Mouse (Mus musculus) liver, adult 2 months (tissue): ENCODE results near the gene Kcnj5.

Source experiments
- CTCF ChIP-seq: fragments of 200-500 bp; IDR thresholded peaks from 2 replicates; pipeline ENCODE4 v1.5.1; 2011; ENCODE audit warnings: low read depth, low read length, control low read depth
- POLR2A ChIP-seq: fragments of 200-500 bp; IDR thresholded peaks from 2 replicates; pipeline ENCODE4 v1.6.1; 2011; ENCODE audit warnings: low read length, control low read depth; ENCODE audit not compliant: insufficient read depth; ENCODE audit errors: extremely low read depth

DNA sequence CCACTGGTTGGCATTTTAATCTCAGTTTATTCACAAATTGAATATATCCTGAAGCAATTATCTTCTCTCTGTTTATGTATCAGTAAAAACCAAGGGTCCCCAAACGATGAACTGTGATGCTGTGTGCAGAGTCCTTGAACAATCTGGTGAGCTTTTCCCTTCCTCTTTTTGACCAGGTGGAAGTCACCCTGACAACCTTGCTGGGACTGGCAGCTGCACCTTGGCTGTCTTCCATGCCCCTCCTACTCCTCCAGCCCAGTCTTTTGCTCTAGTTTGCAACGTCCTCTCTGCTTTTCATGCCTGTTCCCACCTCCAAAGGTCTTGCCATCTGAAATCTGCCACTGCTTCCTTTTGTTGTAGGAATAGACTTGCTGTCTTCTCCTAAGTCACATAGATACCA is 24.7 kb upstream of the Kcnj5 start:
- TF ChIP-seq CTCF (no peak), POLR2A (no peak)
